In the genomic region with DNA sequence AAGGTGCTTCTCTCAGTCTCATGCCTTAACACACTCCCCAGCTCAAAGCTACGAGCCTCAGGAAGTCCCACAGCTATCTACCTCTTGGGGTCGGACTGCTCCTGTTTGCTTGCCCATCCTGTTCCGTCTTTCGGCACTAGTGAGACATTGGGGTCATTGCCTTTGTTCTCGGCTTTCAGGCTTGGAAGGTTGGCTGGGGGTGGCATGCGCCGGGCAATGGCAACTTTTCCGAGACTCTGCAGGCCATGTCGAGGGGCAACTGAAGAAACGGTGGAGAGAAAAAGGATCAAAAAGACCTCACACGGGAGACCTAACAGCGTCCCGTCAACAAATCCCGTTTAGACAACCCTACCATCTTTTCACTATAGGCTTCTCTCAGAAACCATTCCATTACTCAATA, we compare ENCODE assay signal across 9 mouse cellular contexts. TPM values are rescaled to one million over a fixed set of nuclear protein-coding genes. Genes with fewer than 3 reads are reported as not detected.
A peak's percentile ranks its signal among the peaks of the same experiment; 100 is the strongest.
DNase-seq lines count a peak whose midpoint lies in the region; ATAC-seq and TF ChIP-seq lines count a peak whose summit lies in the region.
"Had no signal": no experiment of that assay in that cellular context is flagged by ENCODE, and none has a peak within 500 bp of the region (broad histone marks: within the 10 kb centered on the region; RNA-seq: fewer than 3 reads in every experiment).

No protein-coding gene starts in this region.

- WGBS in forebrain, postnatal 0 days, result 68% methylated on average over 14 of the region's 14 CpGs
- WGBS in liver, embryonic 13.5 days (ENCODE audit: insufficient replicate concordance), result 76% methylated on average over 14 of the region's 14 CpGs

- DNase-seq in gastrocnemius, adult 2 months, result no peak
- DNase-seq in gastrocnemius, postnatal 14 days, result no peak
- DNase-seq in CH12.LX (ENCODE audit: extremely low read depth), result no peak
- DNase-seq in forebrain, postnatal 0 days, result no peak
- DNase-seq in liver, embryonic 13.5 days, result no peak
- no peak for DNase-seq in gastrocnemius, adult 18-20 months (ENCODE audit: low spot score)
- no peak for DNase-seq in layer of hippocampus, adult 11-12 months (ENCODE audit: low spot score)
- DNase-seq in spleen, postnatal 14 days (ENCODE audit: low spot score in 2 of 2), result no peak
- DNase-seq: gastrocnemius, postnatal 36 days had no signal

- H3K4me3 ChIP-seq in gastrocnemius, adult 2 months, result peak overlapping the region; percentile 98
- H3K4me3 ChIP-seq in CH12.LX (replicated peaks in 1 of 3; ENCODE audit: low read depth in 2 of 3, low read length in 2 of 3, poor library complexity in 1 of 3), result peak overlapping the region in 2 of 3 experiments; percentile 88 to 97
- H3K4me3 ChIP-seq in forebrain, postnatal 0 days (ENCODE audit: low read depth, low read length), result peak overlapping the region; percentile 94; the same call in 1 of the 2 replicates
- peak overlapping the region; percentile 97 for H3K4me3 ChIP-seq in liver, embryonic 13.5 days (replicated peaks)

- no peak for TF ChIP-seq EP300 in CH12.LX (IDR thresholded peaks at IDR 0.05; ENCODE audit: low read length)

- dilution Hi-C loops in CH12.LX (cut with MboI; ENCODE audit: extremely low pct_ligation_motif_present, extremely low pct_unique_long_range_greater_than_20kb, low sequenced_read_pairs), result no loop called here

- in situ Hi-C loops in CH12.LX (cut with MboI; ENCODE audit: low pct_ligation_motif_present, low pct_unique_long_range_greater_than_20kb, low sequenced_read_pairs), result no loop called here

- H3K4me1 ChIP-seq in CH12.LX (ENCODE audit: control insufficient read depth in 1 of 2, insufficient read depth in 2 of 2), result peaks cover 6 to 35% of the 10 kb centered on the region in 2 experiments
- H3K4me1 ChIP-seq in forebrain, postnatal 0 days (ENCODE audit: insufficient read depth), result peaks cover 17% of the 10 kb centered on the region
- peaks cover 42% of the 10 kb centered on the region for H3K4me1 ChIP-seq in liver, embryonic 13.5 days (replicated peaks)

- ATAC-seq in forebrain, postnatal 0 days, result no peak
- ATAC-seq in liver, embryonic 13.5 days (ENCODE audit: low read depth), result no peak

- no peaks in the 10 kb centered on the region for H3K27me3 ChIP-seq in CH12.LX (replicated peaks)
- H3K27me3 ChIP-seq in forebrain, postnatal 0 days (ENCODE audit: insufficient read depth, low read length), result no peaks in the 10 kb centered on the region
- no peaks in the 10 kb centered on the region for H3K27me3 ChIP-seq in liver, embryonic 13.5 days

- H3K9me3 ChIP-seq in CH12.LX (replicated peaks; ENCODE audit: low read length), result no peaks in the 10 kb centered on the region
- H3K9me3 ChIP-seq in forebrain, postnatal 0 days (ENCODE audit: low read length), result no peaks in the 10 kb centered on the region
- H3K9me3 ChIP-seq in liver, embryonic 13.5 days (replicated peaks), result no peaks in the 10 kb centered on the region

- no peak overlapping the region for H3K27ac ChIP-seq in gastrocnemius, adult 2 months
- no peak overlapping the region for H3K27ac ChIP-seq in CH12.LX (ENCODE audit: insufficient read depth, low read depth)
- H3K27ac ChIP-seq in forebrain, postnatal 0 days (ENCODE audit: low read depth, low read length), result no peak overlapping the region
- peak overlapping the region; percentile 18; the same call in 1 of the 2 replicates for H3K27ac ChIP-seq in liver, embryonic 13.5 days

- H3K36me3 ChIP-seq in CH12.LX (replicated peaks in 1 of 2; ENCODE audit: control insufficient read depth in 1 of 2, insufficient read depth in 1 of 2, low read length in 1 of 2), result peaks cover 49 to 60% of the 10 kb centered on the region in 2 experiments
- H3K36me3 ChIP-seq in forebrain, postnatal 0 days (ENCODE audit: insufficient read depth), result peaks cover 56% of the 10 kb centered on the region
- H3K36me3 ChIP-seq in liver, embryonic 13.5 days, result peaks cover 59% of the 10 kb centered on the region

- no peak for TF ChIP-seq POLR2A in CH12.LX (IDR thresholded peaks at IDR 0.05; ENCODE audit: low read depth, low read length)

- no peak for TF ChIP-seq RAD21 in CH12.LX (IDR thresholded peaks at IDR 0.05; ENCODE audit: low read depth, low read length)

- peak overlapping the region; percentile 76; the same call in 1 of the 2 replicates for H3K4me2 ChIP-seq in CH12.LX (ENCODE audit: insufficient read depth, low read depth, poor library complexity, severe bottlenecking)
- H3K4me2 ChIP-seq in forebrain, postnatal 0 days (ENCODE audit: low read depth), result peak overlapping the region; percentile 66
- peak overlapping the region; percentile 90 for H3K4me2 ChIP-seq in liver, embryonic 13.5 days

- no peak for TF ChIP-seq CTCF in gastrocnemius, adult 2 months (IDR thresholded peaks at IDR 0.05)
- no peak for TF ChIP-seq CTCF in CH12.LX (conservative IDR thresholded peaks at IDR 0.05 in 1 of 2, IDR thresholded peaks at IDR 0.05 in 1 of 2; ENCODE audit: low read depth in 2 of 2, low read length in 2 of 2)
- no peak for TF ChIP-seq CTCF in forebrain, postnatal 0 days (IDR thresholded peaks at IDR 0.05; ENCODE audit: low read depth)

- H3K9ac ChIP-seq in CH12.LX (ENCODE audit: insufficient read depth, low read depth), result peak overlapping the region; percentile 95; the same call in 1 of the 2 replicates
- H3K9ac ChIP-seq in forebrain, postnatal 0 days, result peak overlapping the region; percentile 100
- H3K9ac ChIP-seq in liver, embryonic 13.5 days, result peak overlapping the region; percentile 100

- intact Hi-C loops in gastrocnemius, adult 2 months (cut with DNase I), result no loop called here
- intact Hi-C loops in gastrocnemius, postnatal 14 days (cut with DNase I; ENCODE audit: low total_unique reads), result no loop called here

- peaks cover 68% of the 10 kb centered on the region for H3K79me2 ChIP-seq in CH12.LX (replicated peaks; ENCODE audit: control insufficient read depth, extremely low read depth, insufficient read depth, poor library complexity, severe bottlenecking)

TF ChIP-seq in CH12.LX, 34 proteins besides CTCF, POLR2A, EP300 and RAD21 (continues in another document):
- no peak for TF ChIP-seq MAX (IDR thresholded peaks at IDR 0.05; ENCODE audit: low read length)
- TF ChIP-seq IRF4 (IDR thresholded peaks at IDR 0.05; ENCODE audit: low read depth, low read length), result no peak
- TF ChIP-seq GABPA (IDR thresholded peaks at IDR 0.05; ENCODE audit: insufficient replicate concordance, low read depth, low read length), result no peak
- TF ChIP-seq USF1 (IDR thresholded peaks at IDR 0.05; ENCODE audit: low read depth, low read length), result no peak
- TF ChIP-seq ETS1 (conservative IDR thresholded peaks at IDR 0.05; ENCODE audit: low read depth, low read length), result no peak

RNA-seq across cellular contexts. Expression of a gene that starts 2.6 kb away (rescaled TPM):
- total RNA-seq in gastrocnemius, adult 2 months (2021), result 100 to 1,000 TPM in 1 of 2 experiments, 10 to 100 TPM in 1; 98.7 to 120 TPM
- total RNA-seq in gastrocnemius, postnatal 14 days (2021), result 100 to 1,000 TPM; 102 to 118 TPM
- total RNA-seq in CH12.LX (2012; rRNA removed) (80.4 and 87.1 TPM in 2 replicates), CH12.LX (2014; rRNA removed) (27.8 and 31.3 TPM in 2 replicates)
- 234 and 313 TPM in 2 replicates for polyA plus RNA-seq in CH12.LX (2012; ENCODE audit: insufficient read length, low read depth)
- 112 and 155 TPM in 2 replicates for total RNA-seq in forebrain, postnatal 0 days (2014; rRNA removed)
- polyA plus RNA-seq in forebrain, postnatal 0 days (2015; fragmentation: Nextera tagmentation; extraction: Ambion mirVana), result 56.7 and 85.3 TPM in 2 replicates
- polyA plus RNA-seq in liver, embryonic 13.5 days (2015; fragmentation: Nextera tagmentation; extraction: Ambion mirVana), result 45.1 and 51.5 TPM in 2 replicates
- total RNA-seq in gastrocnemius, adult 18-20 months (2021), result 100 to 1,000 TPM; 102 to 111 TPM

RNA-seq across cellular contexts. Expression of a gene that starts 13.7 kb away (rescaled TPM):
- total RNA-seq in gastrocnemius, adult 2 months (2021), result under 1 TPM in 1 of 2 experiments, not detected in 1; 0.75 TPM
- under 1 TPM; 0.71 to 0.90 TPM for total RNA-seq in gastrocnemius, postnatal 14 days (2021)
- 7.0 and 14.7 TPM in 2 replicates for total RNA-seq in CH12.LX (2012; rRNA removed)
- 14.1 and 15.5 TPM in 2 replicates for total RNA-seq in CH12.LX (2014; rRNA removed)
- 14.7 and 19.7 TPM in 2 replicates for polyA plus RNA-seq in CH12.LX (2012; ENCODE audit: insufficient read length, low read depth)
- total RNA-seq in forebrain, postnatal 0 days (2014; rRNA removed), result 1.9 and 3.6 TPM in 2 replicates
- 8.4 and 10.0 TPM in 2 replicates for polyA plus RNA-seq in forebrain, postnatal 0 days (2015; fragmentation: Nextera tagmentation; extraction: Ambion mirVana)
- polyA plus RNA-seq in liver, embryonic 13.5 days (2015; fragmentation: Nextera tagmentation; extraction: Ambion mirVana), result 17.4 and 18.5 TPM in 2 replicates
- total RNA-seq in gastrocnemius, adult 18-20 months (2021), result 1 to 10 TPM in 1 of 2 experiments, under 1 TPM in 1; 0.84 to 1.1 TPM

RNA-seq across cellular contexts. Expression of a gene that starts 26.1 kb away (rescaled TPM):
- total RNA-seq in gastrocnemius, adult 2 months (2021), result 1 to 10 TPM in 1 of 2 experiments, under 1 TPM in 1; 0.67 to 1.2 TPM
- 1 to 10 TPM; 1.5 to 2.8 TPM for total RNA-seq in gastrocnemius, postnatal 14 days (2021)
- total RNA-seq in CH12.LX (2012; rRNA removed), result 6.0 and 8.4 TPM in 2 replicates
- 2.9 and 4.4 TPM in 2 replicates for total RNA-seq in CH12.LX (2014; rRNA removed)
- 8.5 and 9.0 TPM in 2 replicates for polyA plus RNA-seq in CH12.LX (2012; ENCODE audit: insufficient read length, low read depth)
- 15.7 and 17.4 TPM in 2 replicates for total RNA-seq in forebrain, postnatal 0 days (2014; rRNA removed)
- polyA plus RNA-seq in forebrain, postnatal 0 days (2015; fragmentation: Nextera tagmentation; extraction: Ambion mirVana), result 11.4 and 12.7 TPM in 2 replicates
- polyA plus RNA-seq in liver, embryonic 13.5 days (2015; fragmentation: Nextera tagmentation; extraction: Ambion mirVana), result 21.6 and 29.0 TPM in 2 replicates
- total RNA-seq in gastrocnemius, adult 18-20 months (2021), result 1 to 10 TPM in 1 of 2 experiments, not detected in 1; 1.1 TPM

RNA-seq across cellular contexts. Expression of a gene that starts 27.1 kb away (rescaled TPM):
- total RNA-seq in gastrocnemius, adult 2 months (2021), result 100 to 1,000 TPM; 233 to 244 TPM
- 100 to 1,000 TPM; 193 to 200 TPM for total RNA-seq in gastrocnemius, postnatal 14 days (2021)
- 73.0 and 73.7 TPM in 2 replicates for total RNA-seq in CH12.LX (2012; rRNA removed)
- 21.7 and 26.0 TPM in 2 replicates for total RNA-seq in CH12.LX (2014; rRNA removed)
- 133 and 152 TPM in 2 replicates for polyA plus RNA-seq in CH12.LX (2012; ENCODE audit: insufficient read length, low read depth)
- 285 and 340 TPM in 2 replicates for total RNA-seq in forebrain, postnatal 0 days (2014; rRNA removed)
- 68.2 and 71.9 TPM in 2 replicates for polyA plus RNA-seq in forebrain, postnatal 0 days (2015; fragmentation: Nextera tagmentation; extraction: Ambion mirVana)
- 22.4 and 27.4 TPM in 2 replicates for polyA plus RNA-seq in liver, embryonic 13.5 days (2015; fragmentation: Nextera tagmentation; extraction: Ambion mirVana)
- total RNA-seq in gastrocnemius, adult 18-20 months (2021), result 100 to 1,000 TPM; 233 to 265 TPM

RNA-seq across cellular contexts. Expression of a gene that starts 30.3 kb away (rescaled TPM):
- not detected for total RNA-seq in gastrocnemius, adult 2 months (2021)
- total RNA-seq in gastrocnemius, postnatal 14 days (2021), result not detected
- 0.21 TPM in 1 of 2 replicates, not detected in the other for total RNA-seq in CH12.LX (2012; rRNA removed)
- not detected in 2 replicates for total RNA-seq in CH12.LX (2014; rRNA removed)
- 0.39 and 0.41 TPM in 2 replicates for polyA plus RNA-seq in CH12.LX (2012; ENCODE audit: insufficient read length, low read depth)
- total RNA-seq in forebrain, postnatal 0 days (2014; rRNA removed), result 0.71 and 0.77 TPM in 2 replicates
- not detected in 2 replicates for polyA plus RNA-seq in forebrain, postnatal 0 days (2015; fragmentation: Nextera tagmentation; extraction: Ambion mirVana)
- 553 and 573 TPM in 2 replicates for polyA plus RNA-seq in liver, embryonic 13.5 days (2015; fragmentation: Nextera tagmentation; extraction: Ambion mirVana)
- not detected for total RNA-seq in gastrocnemius, adult 18-20 months (2021)
- total RNA-seq: gastrocnemius, postnatal 36 days had no signal
